Mouse (Mus musculus): ENCODE measurements around the gene Mars. TPM values are rescaled to one million over a fixed set of nuclear protein-coding genes. Genes with fewer than 3 reads are reported as not detected.

Mars gene
- polyA plus RNA-seq, 1 experiment, result 101 TPM

- Histone ChIP-seq H3K9me3 (no peaks in the 10 kb centered on the region), H3K27me3 (replicated peaks) (peaks cover 52% of the 10 kb centered on the region), H3K4me3 (replicated peaks) (no peak overlapping the region), H3K36me3 (replicated peaks; ENCODE audit: low read length) (no peaks in the 10 kb centered on the region), H3K4me1 (peaks cover 37% of the 10 kb centered on the region)
- TF ChIP-seq FLI1 (IDR thresholded peaks at IDR 0.05; ENCODE audit: low read length), result no peak
- no peak for TF ChIP-seq GATA1 (IDR thresholded peaks at IDR 0.05; ENCODE audit: borderline replicate concordance, low read length)
Measured at GRCm38 (mm10) chr10:127337536-127338099, 26.0 kb upstream of the Mars start.

- Histone ChIP-seq H3K4me3 (replicated peaks) (no peak overlapping the region), H3K36me3 (replicated peaks; ENCODE audit: low read length) (no peaks in the 10 kb centered on the region), H3K4me1 (peaks cover 35% of the 10 kb centered on the region), H3K9me3 (peaks cover 5% of the 10 kb centered on the region), H3K27me3 (replicated peaks) (peaks cover 57% of the 10 kb centered on the region)
- no peak for TF ChIP-seq FLI1 (IDR thresholded peaks at IDR 0.05; ENCODE audit: low read length)
- no peak for TF ChIP-seq GATA1 (IDR thresholded peaks at IDR 0.05; ENCODE audit: borderline replicate concordance, low read length)
Measured at GRCm38 (mm10) chr10:127336952-127337351, 25.4 kb upstream of the Mars start.

GRCm38 (mm10) chr10:127335271-127335670, 23.7 kb upstream of the Mars start:
- no peak overlapping the region for H3K4me3 ChIP-seq (replicated peaks)
- H3K9me3 ChIP-seq, result peaks cover 5% of the 10 kb centered on the region
- H3K4me1 ChIP-seq, result peaks cover 18% of the 10 kb centered on the region
- TF ChIP-seq GATA1 (IDR thresholded peaks at IDR 0.05; ENCODE audit: borderline replicate concordance, low read length) (no peak), FLI1 (IDR thresholded peaks at IDR 0.05; ENCODE audit: low read length) (no peak)
- H3K27me3 ChIP-seq (replicated peaks), result peaks cover 46% of the 10 kb centered on the region
- H3K36me3 ChIP-seq (replicated peaks; ENCODE audit: low read length), result peaks cover 4% of the 10 kb centered on the region

GRCm38 (mm10) chr10:127333152-127333551, 21.6 kb upstream of the Mars start:
- Histone ChIP-seq H3K9me3 (peaks cover 5% of the 10 kb centered on the region), H3K36me3 (replicated peaks; ENCODE audit: low read length) (peaks cover 24% of the 10 kb centered on the region), H3K27me3 (replicated peaks) (peaks cover 46% of the 10 kb centered on the region), H3K4me3 (replicated peaks) (no peak overlapping the region), H3K4me1 (peaks cover 13% of the 10 kb centered on the region)
- TF ChIP-seq FLI1 (IDR thresholded peaks at IDR 0.05; ENCODE audit: low read length) (no peak), GATA1 (IDR thresholded peaks at IDR 0.05; ENCODE audit: borderline replicate concordance, low read length) (no peak)

GRCm38 (mm10) chr10:127332211-127332874, 20.8 kb upstream of the Mars start:
- Histone ChIP-seq H3K9me3 (peaks cover 5% of the 10 kb centered on the region), H3K36me3 (replicated peaks; ENCODE audit: low read length) (peaks cover 32% of the 10 kb centered on the region), H3K4me3 (replicated peaks) (no peak overlapping the region), H3K27me3 (replicated peaks) (peaks cover 41% of the 10 kb centered on the region), H3K4me1 (peaks cover 13% of the 10 kb centered on the region)
- TF ChIP-seq FLI1 (IDR thresholded peaks at IDR 0.05; ENCODE audit: low read length) (no peak), GATA1 (IDR thresholded peaks at IDR 0.05; ENCODE audit: borderline replicate concordance, low read length) (no peak)

- TF ChIP-seq FLI1 (IDR thresholded peaks at IDR 0.05; ENCODE audit: low read length), result no peak
- peaks cover 39% of the 10 kb centered on the region for H3K27me3 ChIP-seq (replicated peaks)
- peaks cover 33% of the 10 kb centered on the region for H3K4me1 ChIP-seq
- peaks cover 5% of the 10 kb centered on the region for H3K9me3 ChIP-seq
- H3K36me3 ChIP-seq (replicated peaks; ENCODE audit: low read length), result peaks cover 34% of the 10 kb centered on the region
- no peak overlapping the region for H3K4me3 ChIP-seq (replicated peaks)
Measured at GRCm38 (mm10) chr10:127330212-127330611, 18.6 kb upstream of the Mars start.

GRCm38 (mm10) chr10:127327461-127328145, 16.0 kb upstream of the Mars start:
- TF ChIP-seq FLI1 (IDR thresholded peaks at IDR 0.05; ENCODE audit: low read length), result no peak
- no peak for TF ChIP-seq GATA1 (IDR thresholded peaks at IDR 0.05; ENCODE audit: borderline replicate concordance, low read length)
- peaks cover 5% of the 10 kb centered on the region for H3K9me3 ChIP-seq
- H3K4me3 ChIP-seq (replicated peaks), result peak overlapping the region; percentile 95
- peaks cover 58% of the 10 kb centered on the region for H3K4me1 ChIP-seq
- H3K36me3 ChIP-seq (replicated peaks; ENCODE audit: low read length), result peaks cover 34% of the 10 kb centered on the region
- peaks cover 34% of the 10 kb centered on the region for H3K27me3 ChIP-seq (replicated peaks)

GRCm38 (mm10) chr10:127326828-127327227, 15.2 kb upstream of the Mars start:
- H3K27me3 ChIP-seq (replicated peaks), result peaks cover 29% of the 10 kb centered on the region
- TF ChIP-seq FLI1 (IDR thresholded peaks at IDR 0.05; ENCODE audit: low read length), result no peak
- no peak for TF ChIP-seq GATA1 (IDR thresholded peaks at IDR 0.05; ENCODE audit: borderline replicate concordance, low read length)
- peak overlapping the region; percentile 95 for H3K4me3 ChIP-seq (replicated peaks)
- H3K9me3 ChIP-seq, result no peaks in the 10 kb centered on the region
- H3K36me3 ChIP-seq (replicated peaks; ENCODE audit: low read length), result peaks cover 34% of the 10 kb centered on the region
- H3K4me1 ChIP-seq, result peaks cover 62% of the 10 kb centered on the region

GRCm38 (mm10) chr10:127326017-127326801, 14.6 kb upstream of the Mars start:
- Histone ChIP-seq H3K27me3 (replicated peaks) (peaks cover 28% of the 10 kb centered on the region), H3K4me1 (peaks cover 68% of the 10 kb centered on the region), H3K9me3 (no peaks in the 10 kb centered on the region), H3K36me3 (replicated peaks; ENCODE audit: low read length) (peaks cover 34% of the 10 kb centered on the region), H3K4me3 (replicated peaks) (peak overlapping the region; percentile 95)
- TF ChIP-seq GATA1 (IDR thresholded peaks at IDR 0.05; ENCODE audit: borderline replicate concordance, low read length) (no peak), FLI1 (IDR thresholded peaks at IDR 0.05; ENCODE audit: low read length) (no peak)

All from megakaryocyte, embryonic 14.5 days (primary cell).